Mouse (Mus musculus) heart, embryonic 14.5 days (tissue): Measurements from ENCODE around the gene Dennd2c. TPM values are rescaled to one million over a fixed set of nuclear protein-coding genes. Genes with fewer than 3 reads are reported as not detected.
A peak's percentile ranks its signal among the peaks of the same experiment; 100 is the strongest.

ENCODE experiments used
- ATAC-seq: fragments of 200-750 bp; cut with Nextera tagmentation; 2 replicates; pipeline ENCODE4 v1.8.0; 2017; ENCODE audit warnings: low read depth, moderate TSS enrichment; ENCODE audit not compliant: insufficient number of reproducible peaks, insufficient read depth, low FRiP score
- H3K27ac ChIP-seq, 2 experiments: fragments of 200-500 bp in 1 of 2; fragments of 300-500 bp in 1 of 2; sonication (generic) in 1 of 2; replicated peaks in 1 of 2; 2 replicates each; pipeline ENCODE4 v1.5.1; 2012 to 2014; ENCODE audit warnings: low read depth in 2 of 2, low read length in 2 of 2, control low read depth in 1 of 2, mild to moderate bottlenecking in 1 of 2, mixed read lengths in 1 of 2; ENCODE audit not compliant: control insufficient read depth in 1 of 2, insufficient read depth in 1 of 2
- H3K27me3 ChIP-seq: fragments of 300-500 bp; sonication (generic); 2 replicates; pipeline ENCODE4 v1.6.1; 2014; ENCODE audit warnings: mild to moderate bottlenecking, low read length, control low read depth; ENCODE audit not compliant: control insufficient read depth, insufficient read depth
- H3K36me3 ChIP-seq: fragments of 300-500 bp; sonication (generic); 2 replicates; pipeline ENCODE4 v1.6.1; 2014; ENCODE audit warnings: mild to moderate bottlenecking, control low read depth, low read length, mixed read lengths; ENCODE audit not compliant: control insufficient read depth, insufficient read depth
- H3K4me1 ChIP-seq, 2 experiments: fragments of 200-500 bp in 1 of 2; fragments of 300-500 bp in 1 of 2; sonication (generic) in 1 of 2; 2 replicates each; pipeline ENCODE4 v1.6.1; 2012 to 2014; ENCODE audit warnings: low read length in 2 of 2, control low read depth in 1 of 2, mixed read lengths in 1 of 2; ENCODE audit not compliant: control insufficient read depth in 2 of 2, insufficient read depth in 2 of 2
- H3K4me2 ChIP-seq: fragments of 300-500 bp; sonication (generic); 2 replicates; pipeline ENCODE4 v1.6.1; 2014; ENCODE audit warnings: mild to moderate bottlenecking, low read length
- H3K4me3 ChIP-seq, 2 experiments: fragments of 200-500 bp in 1 of 2; fragments of 300-500 bp in 1 of 2; sonication (generic) in 1 of 2; 2 replicates each; pipeline ENCODE4 v1.5.1; 2012 to 2014; ENCODE audit warnings: low read length in 2 of 2, mild to moderate bottlenecking in 2 of 2, control low read depth in 1 of 2, low read depth in 1 of 2, moderate library complexity in 1 of 2; ENCODE audit not compliant: control insufficient read depth in 1 of 2, insufficient read depth in 1 of 2
- H3K9ac ChIP-seq: fragments of 300-500 bp; sonication (generic); 2 replicates; pipeline ENCODE4 v1.6.1; 2014; ENCODE audit warnings: mild to moderate bottlenecking, low read length
- H3K9me3 ChIP-seq: fragments of 300-500 bp; sonication (generic); 2 replicates; pipeline ENCODE4 v1.6.1; 2016; ENCODE audit warnings: low read length, control low read depth; ENCODE audit not compliant: control insufficient read depth
- WGBS: fragments of 180-500 bp; shearing (Covaris S2); extraction: QIAGEN DNeasy Blood & Tissue Kit; methylation state at CpG from one replicate; pipeline ENCODE4 v1.1.7; 2014; 5-methylcytosine and 5-hydroxymethylcytosine counted together
- polyA plus RNA-seq: library from polyadenylated mRNA; unstranded; fragments of >200 nt; fragmentation: Nextera tagmentation; extraction: Ambion mirVana; gene quantifications from 2 replicates; pipeline ENCODE4 v1.2.1, GENCODE M21; 2014

The Dennd2c gene
- polyA plus RNA-seq, 1 experiment from 2014 or later = 3.4 TPM

- WGBS = 77% methylated on average over 3 of the region's 3 CpGs
- Histone ChIP-seq H3K9me3 (no peaks in the 10 kb centered on the region), H3K4me3 (no peak overlapping the region), H3K4me2 (no peak overlapping the region), H3K9ac (no peak overlapping the region), H3K4me1 (no peaks in the 10 kb centered on the region; a peak in 1 of 4 replicates), H3K36me3 (no peaks in the 10 kb centered on the region), H3K27ac (no peak overlapping the region), H3K27me3 (no peaks in the 10 kb centered on the region)
- ATAC-seq = no peak
Observed at GRCm38 (mm10) chr3:103123636-103124035, 21.2 kb downstream of the Dennd2c start.

GRCm38 (mm10) chr3:103126138-103126537 lies 23.7 kb downstream of the Dennd2c start:
- Histone ChIP-seq H3K4me2 (no peak overlapping the region), H3K4me1 (peaks cover 4 to 14% of the 10 kb centered on the region in 2 experiments; a peak in 3 of 4 replicates), H3K36me3 (no peaks in the 10 kb centered on the region), H3K4me3 (no peak overlapping the region), H3K27me3 (no peaks in the 10 kb centered on the region), H3K9ac (no peak overlapping the region), H3K9me3 (no peaks in the 10 kb centered on the region), H3K27ac (no peak overlapping the region)
- no peak for ATAC-seq
- WGBS = 86% methylated on average over 3 of the region's 3 CpGs

GRCm38 (mm10) chr3:103127177-103127576 lies 24.8 kb downstream of the Dennd2c start:
- 51% methylated on average over 2 of the region's 2 CpGs for WGBS
- no peaks in the 10 kb centered on the region for H3K27me3 ChIP-seq
- ATAC-seq = no peak
- H3K9me3 ChIP-seq = no peaks in the 10 kb centered on the region
- H3K9ac ChIP-seq = no peak overlapping the region
- H3K27ac ChIP-seq = no peak overlapping the region
- H3K4me1 ChIP-seq = peaks cover 4 to 14% of the 10 kb centered on the region in 2 experiments; a peak in 3 of 4 replicates
- peaks cover 4% of the 10 kb centered on the region; the same call in 1 of the 2 replicates for H3K36me3 ChIP-seq
- no peak overlapping the region for H3K4me2 ChIP-seq
- H3K4me3 ChIP-seq = no peak overlapping the region

- Histone ChIP-seq H3K4me1 (peaks cover 4 to 14% of the 10 kb centered on the region in 2 experiments; a peak in 3 of 4 replicates), H3K9ac (no peak overlapping the region), H3K9me3 (no peaks in the 10 kb centered on the region), H3K4me2 (no peak overlapping the region), H3K36me3 (peaks cover 6% of the 10 kb centered on the region; the same call in 1 of the 2 replicates), H3K4me3 (no peak overlapping the region), H3K27ac (no peak overlapping the region), H3K27me3 (no peaks in the 10 kb centered on the region)
- WGBS = 77% methylated on average over 5 of the region's 5 CpGs
- ATAC-seq = no peak
Observed at GRCm38 (mm10) chr3:103127721-103128120, 25.3 kb downstream of the Dennd2c start.

- Histone ChIP-seq H3K9me3 (no peaks in the 10 kb centered on the region), H3K4me3 (no peak overlapping the region), H3K27ac (no peak overlapping the region), H3K27me3 (no peaks in the 10 kb centered on the region), H3K36me3 (peaks cover 6% of the 10 kb centered on the region; the same call in 1 of the 2 replicates), H3K4me1 (peaks cover 4 to 14% of the 10 kb centered on the region in 2 experiments; a peak in 3 of 4 replicates), H3K9ac (no peak overlapping the region), H3K4me2 (no peak overlapping the region)
- no peak for ATAC-seq
- WGBS = 62% methylated on average over 4 of the region's 4 CpGs
Observed at GRCm38 (mm10) chr3:103128251-103128650, 25.8 kb downstream of the Dennd2c start.

- Histone ChIP-seq H3K27ac (peak overlapping the region; percentile 25 to 66; a peak in 3 of 4 replicates), H3K4me3 (no peak overlapping the region), H3K9ac (no peak overlapping the region), H3K9me3 (no peaks in the 10 kb centered on the region), H3K4me1 (peaks cover 4 to 14% of the 10 kb centered on the region in 2 experiments; a peak in 3 of 4 replicates), H3K4me2 (peak overlapping the region; percentile 46), H3K36me3 (peaks cover 6% of the 10 kb centered on the region; the same call in 1 of the 2 replicates), H3K27me3 (no peaks in the 10 kb centered on the region)
- 58% methylated on average over 8 of the region's 8 CpGs for WGBS
- no peak for ATAC-seq
Observed at GRCm38 (mm10) chr3:103129367-103130159, 27.2 kb downstream of the Dennd2c start.

- WGBS = 23% methylated on average over 6 of the region's 6 CpGs
- H3K9me3 ChIP-seq = no peaks in the 10 kb centered on the region
- no peaks in the 10 kb centered on the region for H3K27me3 ChIP-seq
- peak overlapping the region; percentile 32 to 66 for H3K27ac ChIP-seq
- H3K4me3 ChIP-seq = no peak overlapping the region
- H3K9ac ChIP-seq = no peak overlapping the region
- peak overlapping the region; percentile 46 for H3K4me2 ChIP-seq
- peaks cover 4 to 14% of the 10 kb centered on the region in 2 experiments; a peak in 3 of 4 replicates for H3K4me1 ChIP-seq
- peak; percentile 59; the same call in 1 of the 2 replicates for ATAC-seq
- H3K36me3 ChIP-seq = peaks cover 6% of the 10 kb centered on the region; the same call in 1 of the 2 replicates
Observed at GRCm38 (mm10) chr3:103130236-103130751, 27.9 kb downstream of the Dennd2c start.
